Mouse (Mus musculus): ENCODE measurements around the gene Fpr1.

DNA sequence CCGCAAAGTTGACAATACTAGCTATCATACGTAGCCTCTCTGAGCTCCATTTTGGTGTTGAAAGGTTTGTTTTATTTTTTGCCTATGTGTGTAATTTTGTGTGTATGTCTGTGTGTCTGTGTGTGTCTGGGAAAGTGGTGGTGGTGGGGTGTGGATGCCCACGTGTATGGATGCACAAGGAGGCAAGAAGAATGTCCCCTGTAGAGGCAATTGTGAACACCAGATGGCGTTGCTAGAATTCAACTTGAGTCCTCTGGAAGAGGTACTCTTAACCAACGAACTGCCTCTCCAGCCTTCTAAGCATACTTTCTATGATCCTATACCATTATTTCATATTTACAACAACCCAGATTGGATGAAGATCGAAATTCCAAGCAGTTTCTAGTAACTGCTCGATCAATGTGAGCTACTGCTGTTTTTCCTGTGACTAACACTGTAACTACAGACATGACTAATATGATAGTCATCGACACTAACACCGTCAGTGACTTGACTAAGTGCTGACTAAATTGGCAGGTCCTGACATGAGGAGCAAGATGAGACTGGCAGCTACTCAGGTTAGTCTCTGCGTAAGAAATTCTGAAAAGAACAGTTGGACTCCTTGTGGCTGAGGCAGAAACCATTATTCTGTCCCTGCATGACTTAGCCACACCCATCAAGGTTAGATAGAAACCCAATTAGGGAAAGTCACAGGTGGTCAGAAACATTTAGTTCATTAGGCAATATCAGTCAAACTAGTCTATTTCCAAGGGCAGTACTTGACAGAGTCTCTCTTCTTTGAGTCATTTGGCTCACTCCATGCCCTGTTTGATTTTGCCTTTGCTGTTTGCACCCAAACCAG lies 38.3 kb downstream of the Fpr1 start:
- no peak for TF ChIP-seq EP300 (IDR thresholded peaks at IDR 0.05; ENCODE audit: insufficient read depth, low read depth, low read length)
- peak; percentile 22 for TF ChIP-seq CTCF (IDR thresholded peaks at IDR 0.05; ENCODE audit: low read depth, low read length)
- no peak for TF ChIP-seq POLR2A (IDR thresholded peaks at IDR 0.05; ENCODE audit: insufficient read depth, low read length)
